Mouse (Mus musculus): ENCODE measurements around the gene Vps54.
"Not testable (repeated sequence)": the region's sequence is repeated elsewhere in the genome, so short reads cannot be mapped to it uniquely, and the experiment has no call there.

Vps54 gene

DNA sequence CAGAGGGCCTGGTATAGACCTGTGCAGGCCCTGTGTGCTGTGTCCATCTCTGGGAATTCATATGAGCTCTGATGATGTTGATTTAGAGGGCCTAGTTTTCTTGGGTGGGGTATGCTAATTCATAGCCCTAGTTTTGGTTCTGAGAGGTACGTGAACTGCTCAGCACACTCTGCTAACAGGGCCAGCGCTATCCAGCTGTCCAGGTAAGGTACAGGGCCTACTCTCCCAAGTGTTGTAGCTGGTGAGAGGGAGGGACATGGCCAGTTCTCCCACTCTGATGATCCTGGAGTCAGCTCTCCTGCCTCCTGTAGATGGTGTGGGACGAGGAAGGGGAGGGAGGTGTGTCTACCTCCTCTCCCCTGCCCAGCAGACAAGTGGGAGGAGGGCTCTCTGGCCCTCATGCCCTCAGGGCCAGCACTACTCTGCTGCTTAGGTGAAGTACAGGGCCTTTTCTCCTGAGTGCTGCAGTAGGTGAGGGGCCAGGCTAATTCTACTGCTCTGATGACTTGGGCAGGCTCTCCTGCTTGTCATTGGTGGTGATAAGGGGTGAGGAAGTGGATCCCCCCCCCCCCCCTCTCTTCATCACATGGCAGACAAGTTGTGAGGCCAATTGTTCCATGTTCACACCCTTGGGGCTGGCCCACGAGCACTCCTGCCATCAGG, 8.3 kb downstream of the Vps54 start:
- no peak for DNase-seq

DNA sequence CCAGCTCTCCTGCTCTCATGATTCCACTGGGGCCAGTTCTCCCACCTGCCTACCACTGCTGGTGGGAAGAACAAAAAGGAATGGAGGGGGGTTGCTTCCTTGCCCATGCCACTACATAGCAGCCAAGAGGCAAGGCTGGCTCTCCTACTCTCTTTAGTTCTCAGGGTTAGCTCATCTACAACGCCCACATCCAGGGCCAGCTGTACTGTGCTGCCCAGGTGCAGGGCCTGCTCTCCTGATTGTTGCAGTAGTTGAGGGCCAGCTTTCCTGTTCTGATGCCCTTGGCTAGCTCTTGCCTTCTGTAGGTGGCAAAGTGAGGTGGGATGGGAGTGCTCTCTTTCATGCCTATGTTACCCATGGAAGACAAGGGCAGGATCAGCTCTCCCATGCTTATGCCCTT, 8.9 kb downstream of the Vps54 start:
- no peak for DNase-seq

DNA sequence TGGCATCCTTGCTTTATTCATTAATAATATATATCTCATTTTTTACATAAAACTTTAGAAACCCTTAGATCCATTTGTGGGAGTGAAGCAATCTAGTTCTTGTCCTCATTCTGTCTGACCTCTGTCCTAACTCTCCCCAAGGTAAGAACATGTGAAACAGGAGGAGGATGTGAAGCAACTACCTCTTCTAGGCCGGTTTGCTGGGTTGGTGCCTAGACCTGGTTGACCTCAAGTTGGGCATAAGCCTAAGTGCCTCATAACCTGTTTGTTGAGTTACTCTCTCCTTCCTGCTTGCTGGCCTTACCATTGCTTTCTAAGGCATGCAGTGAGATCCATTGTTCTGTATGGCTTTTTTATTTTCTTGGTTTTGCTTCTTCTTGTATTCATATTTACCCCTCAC, 11.3 kb downstream of the Vps54 start:
- no peak for DNase-seq

DNA sequence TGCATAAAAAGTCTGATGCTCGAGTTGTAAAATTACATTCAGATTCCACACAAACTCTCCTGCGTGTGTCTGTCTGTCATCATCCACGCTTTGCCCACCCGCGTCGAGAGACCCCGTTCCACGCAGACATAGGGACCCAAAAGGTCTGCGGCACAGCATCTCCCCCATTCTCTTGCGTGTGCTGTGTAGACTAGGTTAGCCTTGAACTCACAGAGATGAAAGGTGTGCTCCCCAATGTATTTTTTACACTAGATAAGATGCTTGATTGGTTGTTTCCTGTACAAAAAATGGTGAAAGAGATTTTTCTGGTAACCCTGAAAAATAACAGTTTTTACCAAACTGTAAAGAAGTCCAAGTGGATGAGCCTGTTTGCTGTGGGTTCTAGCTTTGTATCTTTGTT, 19.5 kb downstream of the Vps54 start:
- not testable (repeated sequence) for DNase-seq

DNA sequence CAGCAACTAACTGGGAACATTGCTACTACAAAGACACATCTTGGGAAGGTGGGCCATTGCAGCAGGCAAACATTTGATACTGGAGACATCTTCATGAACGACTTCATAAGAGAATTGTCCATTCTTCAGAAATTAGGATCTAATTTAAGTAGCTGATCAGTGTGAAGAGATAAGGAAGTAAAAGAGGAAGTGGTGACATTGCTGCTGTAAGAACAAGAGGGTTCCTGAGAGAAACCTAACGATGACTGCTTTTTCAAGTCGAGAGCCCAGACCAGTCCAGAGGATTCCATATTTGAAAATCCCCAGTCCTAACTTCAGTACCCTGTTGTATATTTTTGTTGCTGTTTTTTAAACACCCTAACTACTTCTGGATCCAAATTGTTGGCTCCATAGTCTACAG, 26.3 kb downstream of the Vps54 start:
- no peak for DNase-seq

DNA sequence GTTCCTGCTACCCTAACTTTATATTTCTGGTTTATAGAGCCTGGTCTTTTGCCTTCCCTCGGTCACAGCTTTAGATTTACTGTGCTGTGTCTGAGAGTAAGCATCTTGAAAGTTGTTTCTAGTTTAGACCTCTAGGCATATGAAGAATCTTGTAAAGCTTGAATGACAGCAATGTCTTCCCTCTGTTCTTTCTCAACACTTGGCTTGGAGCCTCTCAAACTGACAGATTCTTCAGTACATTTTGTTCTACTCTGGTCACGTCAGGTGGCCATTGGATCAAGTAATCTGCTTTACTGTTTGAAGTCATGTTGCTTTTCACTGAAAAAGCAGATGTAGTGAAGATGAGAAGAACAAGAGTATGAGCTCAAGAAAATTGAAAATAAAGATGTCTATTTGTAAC, 37.1 kb downstream of the Vps54 start:
- DNase-seq: no peak

DNA sequence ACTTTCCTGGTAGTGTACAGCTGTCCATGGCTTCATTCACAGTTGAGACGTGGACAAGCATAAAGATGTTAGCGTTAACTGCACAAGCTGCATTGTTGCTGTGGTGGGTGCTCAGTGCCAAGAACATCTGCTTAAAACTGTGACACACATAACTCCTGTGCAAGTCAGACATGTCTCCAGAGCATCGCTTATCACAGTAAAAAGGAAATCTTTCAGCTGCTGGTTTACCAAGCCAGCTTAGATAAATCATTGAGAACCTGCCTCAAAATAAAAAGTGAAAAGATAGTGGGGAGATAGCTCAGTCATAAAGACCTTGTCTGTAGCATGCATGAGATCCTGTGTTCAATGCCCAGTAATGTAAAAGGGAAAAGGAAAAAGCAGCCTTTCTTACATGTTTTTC, 47.3 kb downstream of the Vps54 start:
- no peak for DNase-seq

DNA sequence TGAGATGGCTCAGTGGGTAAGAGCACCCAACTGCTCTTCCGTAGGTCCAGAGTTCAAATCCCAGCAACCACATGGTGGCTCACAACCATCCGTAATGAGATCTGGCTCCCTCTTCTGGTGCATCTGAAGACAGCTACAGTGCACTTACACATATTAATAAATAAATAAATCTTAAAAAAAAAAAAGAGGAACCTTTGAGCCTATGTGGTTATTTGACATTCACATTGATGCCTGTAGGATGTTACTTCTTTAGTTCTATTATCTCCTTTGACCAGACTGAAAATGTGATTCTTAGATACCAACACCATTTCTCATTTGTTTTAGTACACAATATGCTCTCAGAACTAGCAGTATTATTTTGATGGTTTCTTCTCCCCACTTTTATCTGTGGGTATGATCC, 49.1 kb downstream of the Vps54 start:
- not testable (repeated sequence) for DNase-seq

DNA sequence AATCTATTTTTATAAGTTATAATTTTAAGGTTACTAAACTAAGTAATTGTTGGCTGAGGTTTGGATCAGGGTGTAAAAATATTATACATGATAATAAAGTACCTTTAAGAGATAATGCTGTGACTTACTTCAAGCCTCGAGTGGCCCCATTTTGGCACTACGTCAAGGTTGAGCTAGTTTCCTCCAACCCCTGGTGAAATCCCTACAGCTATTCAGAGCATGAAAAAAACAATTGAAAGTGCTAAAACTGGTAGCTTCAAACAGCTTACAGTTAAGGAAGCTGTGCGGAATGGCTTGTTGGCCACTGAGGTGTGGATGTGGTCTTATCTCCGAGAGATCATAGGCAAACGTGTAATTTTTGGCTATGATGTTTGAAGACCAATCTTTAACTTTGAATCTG, 56.4 kb downstream of the Vps54 start:
- DNase-seq: no peak

DNA sequence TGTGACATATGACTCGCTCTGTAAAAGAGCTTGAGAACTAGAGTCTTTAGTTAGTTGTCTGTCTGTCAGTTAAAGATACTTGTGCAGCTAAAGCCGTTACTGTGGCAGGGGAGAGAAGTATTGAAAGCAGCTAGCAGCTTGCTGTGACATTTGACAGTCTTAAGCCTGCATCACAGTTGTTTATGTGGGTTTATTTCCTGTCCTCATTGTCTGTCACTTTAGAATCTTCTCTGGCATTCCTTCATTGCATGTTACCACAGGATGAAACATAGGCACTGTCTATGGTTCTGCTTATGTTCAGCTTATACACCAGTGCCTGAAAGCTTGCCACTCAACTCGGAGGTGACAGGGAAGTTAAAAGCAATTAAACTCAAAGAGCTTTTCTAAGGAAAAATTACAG, 64.5 kb downstream of the Vps54 start:
- DNase-seq: no peak

DNA sequence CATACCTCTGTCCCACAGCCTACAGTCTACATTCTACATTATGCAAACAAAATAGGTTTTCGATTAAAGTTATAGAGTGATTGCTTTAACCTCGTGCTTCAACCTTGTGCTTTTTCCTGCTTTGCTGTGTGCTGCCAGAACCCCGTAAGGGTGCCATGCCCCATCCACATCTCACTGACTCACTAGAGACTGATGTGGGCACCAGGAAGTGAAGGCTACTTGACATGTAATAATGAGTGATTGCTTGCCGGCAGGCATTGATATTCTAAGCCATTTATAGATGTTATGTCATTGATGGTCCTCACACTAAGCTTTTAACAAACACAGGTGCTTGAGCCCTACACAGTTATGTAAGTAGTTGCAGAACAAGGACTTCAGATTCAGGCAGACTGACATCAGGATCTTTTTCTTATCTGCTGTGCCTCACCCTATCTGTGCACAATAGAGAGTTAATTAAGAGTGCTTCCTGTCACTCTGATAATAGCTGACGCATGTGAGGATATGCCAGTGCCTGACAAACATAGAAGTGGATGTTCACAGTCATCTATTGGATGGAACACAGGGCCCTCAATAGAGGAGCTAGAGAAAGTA, 68.1 kb downstream of the Vps54 start:
- no peak for DNase-seq

DNA sequence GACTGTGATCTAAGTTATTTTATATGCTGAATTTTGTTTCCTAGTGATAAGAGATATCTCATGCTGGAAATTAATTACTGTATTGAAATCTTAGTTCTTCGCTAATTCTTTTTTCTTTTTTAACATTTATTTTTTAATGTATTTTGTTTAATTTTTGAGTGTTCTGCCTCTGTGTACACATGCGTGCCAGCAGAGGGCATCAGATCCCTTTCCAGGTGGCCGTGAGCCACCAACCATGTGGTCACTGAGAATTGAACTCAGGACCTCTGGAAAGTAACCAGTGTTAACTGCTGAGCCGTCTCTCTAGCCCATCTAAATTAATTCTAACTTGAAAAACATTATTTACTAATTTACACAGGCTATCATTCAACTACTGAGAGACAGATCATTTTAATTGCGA, 69.0 kb downstream of the Vps54 start:
- DNase-seq: peak; percentile 8

DNA sequence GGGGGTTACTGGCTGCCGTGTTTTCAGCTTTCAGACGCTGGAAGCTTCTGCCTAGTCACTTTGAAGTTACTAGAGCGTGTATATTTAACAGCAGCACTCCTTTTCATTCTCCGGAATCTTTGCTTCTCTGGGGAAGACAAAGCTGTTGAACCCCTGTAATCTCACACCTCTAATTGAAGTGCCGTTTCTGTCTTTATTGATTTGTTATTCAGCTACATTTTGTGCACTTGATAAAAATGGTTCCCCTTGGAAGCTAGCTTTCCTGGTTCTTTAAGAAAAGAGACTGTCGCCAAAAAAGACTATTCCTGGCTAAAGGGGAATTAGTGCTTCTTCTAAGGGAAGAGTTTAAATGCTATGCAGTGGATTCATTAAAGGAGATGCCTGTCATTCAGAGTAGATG, 70.4 kb downstream of the Vps54 start:
- peak; percentile 46 for DNase-seq

DNA sequence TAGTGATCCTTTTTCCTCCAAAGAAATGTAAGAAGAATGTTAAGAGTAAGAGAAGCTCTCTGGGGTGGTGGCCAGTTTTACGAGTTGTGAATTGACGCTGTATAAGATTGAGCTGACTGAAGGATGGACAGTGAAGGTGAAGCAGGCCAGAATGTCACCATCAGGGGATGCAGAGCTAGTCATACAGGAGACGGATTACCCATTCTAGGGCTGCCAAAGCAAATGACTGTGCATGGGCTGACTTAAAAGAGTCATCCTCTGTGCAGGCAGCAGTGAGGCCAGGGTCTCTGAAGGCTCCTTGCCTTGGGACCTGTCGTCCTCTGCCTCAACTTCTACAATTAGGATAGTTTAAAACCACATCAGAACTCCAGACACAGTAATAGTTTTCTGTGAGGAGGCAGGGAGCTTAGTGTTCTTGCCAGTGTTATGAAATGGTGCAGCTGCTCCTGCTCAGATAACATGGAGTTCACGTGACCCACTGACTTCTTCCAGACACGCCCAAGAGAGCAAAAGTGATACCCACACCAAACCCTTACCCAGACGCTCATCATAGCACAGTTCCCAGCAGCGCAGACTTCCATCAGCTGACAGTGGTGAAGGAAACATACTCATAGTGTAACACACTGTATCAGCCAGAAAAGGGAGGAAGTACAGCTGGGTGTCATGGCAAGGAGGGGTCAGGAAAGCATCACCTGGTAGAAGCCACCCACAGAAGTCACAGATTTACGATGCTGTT, 75.0 kb downstream of the Vps54 start:
- DNase-seq: no peak

DNA sequence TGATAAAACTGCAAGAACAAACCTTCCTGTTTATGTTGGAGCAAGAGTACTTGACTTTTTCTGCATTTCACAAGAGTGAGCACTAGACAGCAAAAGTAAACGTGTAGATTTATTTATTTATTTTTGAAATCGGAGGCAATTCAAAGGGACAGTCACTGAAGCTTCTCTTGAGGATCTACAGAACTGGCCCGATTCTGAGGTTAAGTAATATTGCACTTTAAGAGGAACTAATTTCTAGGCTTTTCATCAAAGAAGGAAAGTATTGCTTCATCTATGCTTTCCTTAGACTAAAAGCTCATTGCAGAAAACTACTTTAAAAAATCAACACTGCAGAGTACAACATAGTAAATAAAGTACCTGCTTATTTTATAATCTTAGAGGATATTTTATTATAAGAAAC, 82.5 kb downstream of the Vps54 start:
- no peak for DNase-seq

DNA sequence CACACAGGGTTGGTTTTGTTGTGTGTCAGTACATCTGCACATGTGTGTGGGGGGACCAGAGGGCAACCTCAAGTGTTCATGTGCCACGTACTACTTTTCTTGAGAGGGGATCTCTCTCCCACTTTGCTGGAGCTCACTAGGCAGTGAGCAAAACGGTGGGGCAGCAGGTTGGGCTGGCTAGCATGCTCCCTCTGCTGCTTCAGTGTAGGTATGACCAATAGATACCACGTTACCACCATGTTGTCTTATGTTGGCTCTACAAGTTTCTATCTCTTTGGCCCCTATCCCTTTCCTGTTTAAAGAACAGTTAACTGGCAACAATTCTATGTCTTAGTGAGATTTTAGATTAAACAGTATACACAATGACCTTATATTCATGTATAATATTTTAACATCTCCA, 83.3 kb downstream of the Vps54 start:
- no peak for DNase-seq

DNA sequence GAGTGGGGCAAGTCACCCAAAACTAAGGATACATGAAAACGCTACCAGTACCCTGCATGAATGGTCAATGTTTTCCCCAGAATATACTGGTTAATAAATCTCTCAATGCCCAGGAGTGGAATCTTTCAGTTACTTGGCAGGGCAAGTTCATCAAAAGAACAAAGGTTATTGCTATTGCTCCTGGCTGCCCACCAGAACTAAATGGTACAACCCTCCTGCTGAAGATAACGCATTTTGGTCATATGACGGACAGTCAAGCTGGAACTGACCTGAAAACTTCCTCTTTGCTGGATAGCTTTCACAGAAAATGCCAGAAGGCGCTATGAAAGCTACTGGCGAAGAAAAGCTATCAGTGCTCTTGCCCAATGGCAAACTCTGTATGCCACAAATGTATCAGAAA, 86.7 kb downstream of the Vps54 start:
- DNase-seq: no peak

DNA sequence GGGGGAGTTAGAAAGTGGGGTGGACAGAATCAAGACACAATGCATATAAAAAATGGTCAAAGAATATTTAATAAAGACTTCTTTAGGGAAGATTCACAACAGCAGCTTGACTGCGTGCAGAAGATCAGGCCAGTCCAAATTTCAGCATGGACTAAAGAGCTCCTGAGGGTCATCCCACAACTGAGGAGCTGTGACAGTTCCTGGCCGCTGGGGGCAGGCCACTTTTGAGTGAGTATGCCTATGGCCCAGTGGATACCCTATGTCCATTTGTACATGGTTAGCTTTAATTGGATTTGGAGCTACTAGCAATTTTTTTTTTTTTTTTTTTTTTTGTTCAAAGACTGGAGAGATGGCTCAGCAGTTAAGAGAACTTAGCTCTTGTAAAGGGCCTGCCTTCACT, 87.7 kb downstream of the Vps54 start:
- peak; percentile 21 for DNase-seq

DNA sequence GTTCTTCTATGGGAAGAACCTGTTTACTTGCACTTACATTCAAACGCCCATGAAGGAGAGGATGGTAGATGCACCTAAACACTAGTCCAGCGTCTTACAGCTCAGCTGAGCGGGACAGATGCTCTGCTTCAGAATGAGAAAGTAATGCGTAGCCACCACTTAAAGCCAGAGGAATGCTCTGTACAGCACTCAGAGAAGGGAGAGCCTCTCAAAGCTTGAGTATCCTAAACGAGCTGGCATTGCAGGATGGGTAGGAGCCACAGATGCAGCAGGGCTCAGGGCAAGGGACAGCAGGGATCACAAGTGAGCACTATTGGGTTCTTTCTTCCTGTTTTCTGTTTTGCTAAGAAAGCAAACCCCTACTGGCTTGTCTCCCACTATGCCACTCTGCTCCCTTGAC, 88.4 kb downstream of the Vps54 start:
- no peak for DNase-seq

DNA sequence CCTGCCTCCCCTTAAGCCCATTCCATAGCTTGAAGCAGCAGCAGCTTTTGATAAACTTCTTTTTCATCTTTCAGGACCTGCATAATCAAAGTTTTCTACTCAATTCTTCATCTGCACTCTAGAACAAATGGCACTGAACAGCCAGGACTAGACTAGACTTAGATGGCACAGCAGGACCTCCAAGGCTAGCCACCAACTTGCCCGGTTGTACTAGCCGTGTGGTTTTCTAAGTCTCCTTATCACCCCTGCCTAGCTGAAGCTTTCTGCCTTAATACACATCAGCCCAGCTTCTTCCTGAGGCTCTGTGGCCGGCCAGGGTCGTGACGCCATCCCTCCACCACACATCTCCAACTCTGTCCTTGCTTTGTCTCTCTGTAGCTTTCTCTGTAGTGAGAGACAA, 89.1 kb downstream of the Vps54 start:
- DNase-seq: no peak

DNA sequence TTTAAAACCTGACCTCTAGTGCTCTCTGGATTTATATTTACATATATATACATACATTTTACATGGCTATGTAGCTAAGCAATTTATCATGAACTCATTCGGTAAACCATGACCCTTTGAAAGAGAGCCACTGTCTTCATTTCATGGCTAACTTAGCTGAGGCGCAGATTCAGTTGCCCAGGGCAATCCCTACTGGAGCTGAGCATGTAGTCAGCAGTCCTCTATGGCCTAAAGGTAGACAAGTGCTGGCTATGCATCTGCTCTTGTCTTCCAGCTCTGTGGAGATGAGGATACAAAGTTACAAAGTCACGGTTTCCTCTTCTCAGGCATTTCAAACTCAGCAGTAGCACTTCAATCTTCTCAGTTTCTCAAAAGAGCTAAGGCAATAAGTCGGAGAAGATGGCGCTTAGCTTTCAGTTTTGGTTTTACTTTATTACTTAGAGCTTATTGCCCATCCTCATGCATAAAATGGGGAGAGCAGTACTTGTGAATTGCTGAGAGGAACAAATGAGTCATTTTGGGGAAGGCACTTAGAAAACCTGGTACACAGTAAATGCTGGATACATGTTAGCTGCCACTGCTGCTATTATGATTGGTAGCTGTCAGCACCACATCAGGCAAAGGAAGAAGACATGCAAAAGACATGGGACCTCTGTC, 93.7 kb downstream of the Vps54 start:
- DNase-seq: no peak

DNA sequence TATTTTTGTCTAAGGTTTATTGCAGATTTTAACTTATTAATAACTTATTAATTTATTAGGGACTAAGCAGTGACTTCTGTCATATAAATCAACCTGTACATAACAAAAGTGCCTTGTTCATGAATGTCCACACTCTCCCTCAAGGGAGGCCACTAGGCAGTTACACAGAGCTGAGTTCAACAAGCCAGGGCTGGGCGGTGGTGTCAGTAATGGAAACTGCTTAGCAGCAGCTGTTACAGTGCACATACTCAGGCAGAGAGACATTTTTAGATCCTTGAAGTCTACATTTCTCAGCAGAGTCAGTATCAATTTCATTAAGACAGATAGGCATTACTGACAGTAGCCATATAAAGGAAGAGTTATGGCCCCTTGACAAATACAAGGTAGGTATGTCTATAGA, 98.8 kb downstream of the Vps54 start:
- DNase-seq: no peak

DNA sequence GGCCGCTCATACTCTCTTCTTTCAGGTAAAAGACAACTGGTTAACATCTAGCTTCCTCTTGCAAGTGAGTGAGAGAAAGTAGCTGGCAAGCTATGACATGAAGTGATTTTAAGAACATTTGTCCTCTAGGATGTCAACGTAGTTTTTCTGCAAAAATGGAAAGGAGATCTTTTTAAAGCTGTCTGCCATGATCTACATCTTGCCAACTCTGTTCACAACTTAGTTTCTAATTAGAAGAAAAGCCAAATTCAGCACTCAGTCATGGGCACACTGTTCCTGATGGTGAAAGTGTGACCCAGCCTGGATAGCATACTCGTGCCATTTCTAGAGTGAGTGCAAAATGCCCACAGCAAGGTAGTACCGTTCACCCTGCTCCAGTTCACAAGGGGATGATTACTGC, 100.0 kb downstream of the Vps54 start:
- no peak for DNase-seq

DNA sequence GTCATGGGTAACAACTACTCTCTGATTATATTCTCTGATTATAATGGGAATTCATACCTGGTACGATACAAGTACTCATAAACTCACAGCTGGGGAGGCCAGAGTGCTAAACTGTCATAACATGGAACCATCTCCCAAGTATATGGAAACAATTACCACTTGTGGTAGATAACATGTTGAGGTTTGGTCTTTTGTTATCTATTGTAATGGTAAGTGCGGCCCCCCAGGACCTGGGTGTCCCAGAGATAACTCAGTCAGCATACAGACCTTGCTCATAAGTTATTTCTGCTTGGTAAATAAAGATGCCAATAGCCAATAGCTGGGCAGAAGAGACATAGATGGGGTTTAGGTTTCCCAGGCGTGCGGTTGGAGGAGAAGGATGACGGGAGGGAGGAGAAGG, 104.4 kb downstream of the Vps54 start:
- DNase-seq: no peak
